Mouse (Mus musculus) erythroblast, embryonic 14.5 days (primary cell): ENCODE results near the gene Pigm. TPM values are rescaled to one million over a fixed set of nuclear protein-coding genes. Genes with fewer than 3 reads are reported as not detected.

ENCODE experiments used
- H3K27me3 ChIP-seq: 2 replicates; pipeline ENCODE4 v1.6.1; 2012; ENCODE audit warnings: inconsistent platforms; ENCODE audit not compliant: control insufficient read depth
- H3K36me3 ChIP-seq: 2 replicates; pipeline ENCODE4 v1.6.1; 2012; ENCODE audit warnings: mild to moderate bottlenecking, inconsistent platforms; ENCODE audit not compliant: control insufficient read depth
- H3K4me1 ChIP-seq: 2 replicates; pipeline ENCODE4 v1.6.1; 2012; ENCODE audit warnings: inconsistent platforms; ENCODE audit not compliant: control insufficient read depth
- H3K4me3 ChIP-seq: replicated peaks from 2 replicates; pipeline ENCODE3; 2012; ENCODE audit warnings: moderate library complexity, mild to moderate bottlenecking, inconsistent platforms
- H3K9me3 ChIP-seq: 2 replicates; pipeline ENCODE4 v1.6.1; 2012; ENCODE audit warnings: low read length, inconsistent platforms, mixed read lengths; ENCODE audit not compliant: control insufficient read depth
- GATA1 ChIP-seq: IDR thresholded peaks from 2 replicates; pipeline ENCODE4 v1.6.1; 2012; ENCODE audit warnings: low read length, inconsistent platforms, mixed read lengths
- TAL1 ChIP-seq: IDR thresholded peaks from 3 replicates; pipeline ENCODE4 v1.6.1; 2012; ENCODE audit warnings: low read length, inconsistent platforms, mixed read lengths
- polyA plus RNA-seq: library from polyadenylated mRNA; stranded (reverse); fragments of >175 nt; gene quantifications from 2 replicates; pipeline ENCODE4 v1.2.3, GENCODE M21; 2012

The Pigm gene
- polyA plus RNA-seq, 1 experiment, result 0.15 TPM

GRCm38 (mm10) chr1:172433012-172433850 lies 56.9 kb downstream of the Pigm start:
- H3K9me3 ChIP-seq, result no peaks in the 10 kb centered on the region
- no peaks in the 10 kb centered on the region for H3K4me1 ChIP-seq
- no peaks in the 10 kb centered on the region for H3K27me3 ChIP-seq
- no peak for TF ChIP-seq TAL1
- no peak for TF ChIP-seq GATA1
- H3K36me3 ChIP-seq, result no peaks in the 10 kb centered on the region
- no peak overlapping the region for H3K4me3 ChIP-seq

Other genes with a start within 250 kb of the Pigm start
- 1.4 and 2.0 TPM in 2 replicates for gene Pex19, start 249.8 kb upstream of the Pigm start, polyA plus RNA-seq
- gene Dcaf8, start 228.5 kb upstream of the Pigm start, polyA plus RNA-seq, result 4.1 and 4.3 TPM in 2 replicates
- gene Pea15a, start 169.7 kb upstream of the Pigm start, polyA plus RNA-seq, result 0.04 and 0.10 TPM in 2 replicates
- not detected in 2 replicates for gene Casq1, start 156.7 kb upstream of the Pigm start, polyA plus RNA-seq
- gene Atp1a4, start 118.1 kb upstream of the Pigm start, polyA plus RNA-seq, result not detected in 2 replicates
- 2.7 and 3.3 TPM in 2 replicates for gene Igsf8, start 114.9 kb upstream of the Pigm start, polyA plus RNA-seq
- not detected in 2 replicates for gene Atp1a2, start 78.5 kb upstream of the Pigm start, polyA plus RNA-seq
- 0.01 TPM in 1 of 2 replicates, not detected in the other for gene Kcnj9, start 47.2 kb upstream of the Pigm start, polyA plus RNA-seq
- gene Kcnj10, start 35.3 kb upstream of the Pigm start, polyA plus RNA-seq, result 0.01 TPM in 1 of 2 replicates, not detected in the other
- not detected in 2 replicates for gene Slamf9, start 98.8 kb downstream of the Pigm start, polyA plus RNA-seq
- gene Igsf9, start 105.2 kb downstream of the Pigm start, polyA plus RNA-seq, result not detected in 2 replicates
- 2.6 and 2.9 TPM in 2 replicates for gene Tagln2, start 123.5 kb downstream of the Pigm start, polyA plus RNA-seq
- 0.02 TPM in 1 of 2 replicates, not detected in the other for gene Cfap45, start 144.3 kb downstream of the Pigm start, polyA plus RNA-seq
- not detected in 2 replicates for gene Vsig8, start 179.4 kb downstream of the Pigm start, polyA plus RNA-seq
- gene Slamf8, start 214.0 kb downstream of the Pigm start, polyA plus RNA-seq, result not detected in 2 replicates
- not detected in 2 replicates for gene Fcrl6, start 226.0 kb downstream of the Pigm start, polyA plus RNA-seq